Mouse (Mus musculus) stomach, embryonic 15.5 days (tissue): ENCODE measurements around the gene Tmem115. TPM values are rescaled to one million over a fixed set of nuclear protein-coding genes. Genes with fewer than 3 reads are reported as not detected.
"Not testable (repeated sequence)": the region's sequence is repeated elsewhere in the genome, so short reads cannot be mapped to it uniquely, and the experiment has no call there.

Source experiments
- ATAC-seq: fragments of 200-750 bp; cut with Nextera tagmentation; 2 replicates; pipeline ENCODE4 v1.8.0; 2017; ENCODE audit warnings: low read depth, moderate number of reproducible peaks, moderate TSS enrichment; ENCODE audit not compliant: insufficient read depth, low FRiP score
- H3K27ac ChIP-seq: fragments of 300-500 bp; sonication (generic); 2 replicates; pipeline ENCODE4 v1.5.1; 2015; ENCODE audit warnings: mild to moderate bottlenecking, inconsistent platforms
- H3K27me3 ChIP-seq: fragments of 300-500 bp; sonication (generic); replicated peaks from 2 replicates; pipeline ENCODE4 v1.6.1; 2015; ENCODE audit warnings: inconsistent platforms
- H3K36me3 ChIP-seq: fragments of 300-500 bp; sonication (generic); 2 replicates; pipeline ENCODE4 v1.6.1; 2015; ENCODE audit warnings: inconsistent platforms
- H3K4me1 ChIP-seq: fragments of 300-500 bp; sonication (generic); 2 replicates; pipeline ENCODE4 v1.6.1; 2015; ENCODE audit warnings: inconsistent platforms
- H3K4me2 ChIP-seq: fragments of 300-500 bp; sonication (generic); 2 replicates; pipeline ENCODE4 v1.6.1; 2015; ENCODE audit warnings: mild to moderate bottlenecking, inconsistent platforms
- H3K4me3 ChIP-seq: fragments of 300-500 bp; sonication (generic); replicated peaks from 2 replicates; pipeline ENCODE4 v1.5.1; 2015; ENCODE audit warnings: inconsistent platforms
- H3K9ac ChIP-seq: fragments of 300-500 bp; sonication (generic); 2 replicates; pipeline ENCODE4 v1.6.1; 2015; ENCODE audit warnings: inconsistent platforms
- H3K9me3 ChIP-seq: fragments of 300-500 bp; sonication (generic); 2 replicates; pipeline ENCODE4 v1.6.1; 2016; ENCODE audit warnings: inconsistent platforms
- WGBS: fragments of 180-500 bp; shearing (Covaris S2); methylation state at CpG from one replicate; pipeline ENCODE4 v1.1.7; 2015; 5-methylcytosine and 5-hydroxymethylcytosine counted together
- polyA plus RNA-seq: library from polyadenylated mRNA; unstranded; fragments of >200 nt; fragmentation: Nextera tagmentation; extraction: Ambion mirVana; gene quantifications from 2 replicates; pipeline ENCODE4 v1.2.1, GENCODE M21; 2015

Tmem115 gene
- polyA plus RNA-seq, 1 experiment from 2014 or later = 43.2 TPM

DNA sequence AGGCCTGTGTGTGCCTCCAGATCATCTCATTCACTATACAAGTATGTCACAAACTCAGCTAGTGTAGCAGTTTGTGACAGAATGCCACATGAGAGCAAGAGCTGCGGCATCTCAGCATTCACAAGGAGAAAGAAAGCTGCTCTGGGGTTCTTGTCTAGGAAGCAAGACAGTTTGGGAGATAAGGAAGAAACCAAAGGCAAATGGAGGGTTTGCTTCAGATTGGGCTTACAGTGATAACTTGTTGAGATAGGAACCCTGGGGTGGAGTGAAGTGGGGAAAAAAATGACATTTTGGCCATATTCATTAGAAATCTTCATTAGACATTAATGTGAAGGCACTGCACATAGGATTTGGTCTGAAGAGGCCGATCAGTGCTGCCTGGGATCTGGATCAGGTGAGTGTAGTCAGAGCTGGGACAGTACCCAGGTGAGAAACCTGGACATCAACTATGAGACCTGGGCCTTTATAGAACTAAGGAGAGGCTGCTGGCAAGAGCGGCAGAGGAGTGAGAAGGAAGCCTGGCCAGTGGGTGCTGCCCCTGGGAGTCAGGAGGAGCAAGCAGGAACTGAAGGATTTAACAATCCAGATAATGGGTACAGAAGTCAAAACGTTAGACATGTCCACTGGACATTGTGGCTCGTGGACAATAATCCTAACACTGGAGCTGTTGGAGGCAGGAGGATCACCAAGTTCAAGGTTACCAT is 19.1 kb downstream of the Tmem115 start:
- Histone ChIP-seq H3K9ac (no peak overlapping the region), H3K4me1 (peaks cover 57% of the 10 kb centered on the region), H3K4me3 (peak overlapping the region; percentile 55), H3K27me3 (no peaks in the 10 kb centered on the region), H3K36me3 (peaks cover 5% of the 10 kb centered on the region), H3K9me3 (no peaks in the 10 kb centered on the region), H3K4me2 (peak overlapping the region; percentile 95), H3K27ac (peak overlapping the region; percentile 82; the same call in 1 of the 2 replicates)
- ATAC-seq = no peak
- WGBS = 76% methylated on average over 5 of the region's 5 CpGs

DNA sequence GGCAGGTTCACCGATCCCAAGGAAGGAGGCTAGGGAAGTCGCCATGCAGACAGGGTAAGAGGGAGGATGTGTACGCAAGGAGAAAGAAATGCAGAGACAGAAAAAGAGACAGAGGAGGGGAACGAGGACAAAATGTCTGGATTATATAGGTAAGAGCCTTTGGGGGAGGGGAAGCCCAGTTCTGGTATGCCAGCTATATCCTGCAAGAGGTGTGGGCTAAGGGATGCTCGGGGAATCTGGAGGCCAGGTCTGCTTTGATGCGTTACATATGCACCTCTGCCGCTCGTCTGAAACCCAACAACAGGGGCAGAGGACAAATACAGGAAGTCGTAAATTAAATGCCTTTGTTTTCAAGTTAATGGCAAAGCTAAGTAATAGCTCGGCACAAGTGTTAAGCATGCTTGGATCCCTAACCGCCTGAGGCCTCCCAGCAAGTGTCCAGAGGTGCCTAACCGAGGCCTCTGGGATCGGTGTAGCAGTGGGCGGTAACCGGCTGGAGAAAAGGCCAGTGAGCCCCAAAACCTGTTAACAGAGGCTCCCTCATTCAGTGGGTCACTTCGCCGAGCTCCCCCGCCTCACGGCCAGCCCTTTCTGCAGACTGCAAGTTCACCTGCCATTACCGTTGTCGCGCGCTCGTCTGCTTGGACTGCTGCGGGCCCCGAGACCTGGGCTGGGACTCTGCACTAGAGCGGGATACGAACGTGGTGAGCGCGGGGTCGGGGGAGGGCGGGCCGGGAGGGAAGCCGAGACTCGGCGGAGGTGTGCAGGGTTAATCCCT is 20.0 kb downstream of the Tmem115 start:
- Histone ChIP-seq H3K4me2 (peak overlapping the region; percentile 95), H3K4me1 (peaks cover 57% of the 10 kb centered on the region), H3K27ac (peak overlapping the region; percentile 82), H3K9ac (peak overlapping the region; percentile 42; the same call in 1 of the 2 replicates), H3K36me3 (peaks cover 14% of the 10 kb centered on the region), H3K4me3 (peak overlapping the region; percentile 63), H3K9me3 (no peaks in the 10 kb centered on the region), H3K27me3 (no peaks in the 10 kb centered on the region)
- ATAC-seq = peak; percentile 20
- WGBS = 6% methylated on average over 37 of the region's 37 CpGs

DNA sequence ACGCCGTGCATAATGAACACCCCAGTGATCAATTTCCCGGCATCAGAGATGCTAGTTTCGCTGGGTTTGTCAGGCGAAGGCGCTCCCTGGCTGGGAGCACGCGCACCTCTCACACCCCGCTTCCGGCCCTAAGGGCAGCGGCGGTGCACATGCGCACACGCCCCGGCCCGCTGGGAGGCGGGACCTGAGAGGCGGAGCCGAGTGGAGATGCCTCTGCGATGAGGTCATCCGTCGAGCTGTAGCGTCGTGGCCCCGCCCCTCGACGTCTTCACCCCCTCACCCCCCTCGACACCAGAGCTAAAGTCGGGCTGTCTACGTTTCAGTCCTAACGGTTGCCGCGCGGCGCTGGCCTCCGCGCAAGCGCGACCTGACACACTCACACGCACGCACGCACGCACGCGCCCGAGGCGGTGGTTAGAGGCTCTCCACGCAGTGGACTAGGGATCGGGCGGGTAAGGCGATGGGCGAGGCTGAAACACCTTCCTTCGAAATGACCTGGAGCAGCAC is 20.6 kb downstream of the Tmem115 start:
- Histone ChIP-seq H3K9ac (peak overlapping the region; percentile 79), H3K27me3 (no peaks in the 10 kb centered on the region), H3K4me2 (peak overlapping the region; percentile 95), H3K4me1 (peaks cover 57% of the 10 kb centered on the region), H3K27ac (peak overlapping the region; percentile 94), H3K36me3 (peaks cover 20% of the 10 kb centered on the region), H3K4me3 (peak overlapping the region; percentile 63), H3K9me3 (no peaks in the 10 kb centered on the region)
- peak; percentile 88 for ATAC-seq
- under 1% methylated on average over 53 of the region's 53 CpGs for WGBS

DNA sequence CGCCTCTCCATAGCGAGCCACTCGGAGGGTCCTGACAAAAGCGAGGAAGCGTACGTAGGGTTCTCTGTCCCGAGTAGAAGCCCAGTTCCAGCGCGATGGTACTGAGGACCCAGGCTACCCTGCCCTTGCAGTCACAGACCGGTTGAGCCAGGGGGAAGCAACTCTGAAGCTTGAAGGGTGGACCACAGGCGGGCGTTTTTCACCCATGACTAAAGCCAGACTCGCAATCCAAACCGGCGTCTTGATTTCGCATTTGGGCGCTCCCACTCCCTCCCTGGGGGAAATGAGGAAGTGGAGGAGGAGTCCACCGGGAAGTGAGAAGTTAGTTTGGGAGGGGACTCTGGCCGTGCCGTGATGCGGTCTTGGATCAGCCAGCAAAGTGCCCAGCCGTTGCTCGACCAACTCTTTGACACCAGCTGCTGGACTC is 21.3 kb downstream of the Tmem115 start:
- no peaks in the 10 kb centered on the region for H3K27me3 ChIP-seq
- no peaks in the 10 kb centered on the region for H3K9me3 ChIP-seq
- peaks cover 27% of the 10 kb centered on the region for H3K36me3 ChIP-seq
- ATAC-seq = peak; percentile 7
- peaks cover 55% of the 10 kb centered on the region for H3K4me1 ChIP-seq
- peak overlapping the region; percentile 94 for H3K27ac ChIP-seq
- H3K4me3 ChIP-seq = peak overlapping the region; percentile 63
- WGBS = 0% methylated on average over 23 of the region's 23 CpGs
- peak overlapping the region; percentile 79 for H3K9ac ChIP-seq
- peak overlapping the region; percentile 72 for H3K4me2 ChIP-seq

DNA sequence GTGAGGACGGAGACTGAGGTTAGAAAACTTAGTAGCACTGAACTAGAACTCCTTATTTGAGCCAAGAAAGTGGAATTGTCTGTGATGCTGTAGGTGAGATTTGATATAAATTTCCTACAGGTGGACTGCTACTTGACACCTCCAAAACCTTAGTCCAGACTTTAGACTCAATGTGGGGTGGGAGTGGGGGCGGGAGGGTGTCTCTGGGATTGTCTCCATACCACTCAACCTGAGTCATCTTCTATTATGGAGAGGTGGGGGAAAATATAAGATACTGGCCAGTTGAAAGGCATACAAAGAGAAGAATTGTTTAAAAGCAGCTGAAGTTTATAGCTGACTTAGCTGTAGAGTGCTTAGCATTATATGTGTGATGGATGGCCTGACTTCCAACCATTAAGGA is 22.0 kb downstream of the Tmem115 start:
- H3K9me3 ChIP-seq = no peaks in the 10 kb centered on the region
- ATAC-seq = no peak
- H3K36me3 ChIP-seq = peaks cover 33% of the 10 kb centered on the region
- peak overlapping the region; percentile 79 for H3K9ac ChIP-seq
- WGBS = 41% methylated on average over 2 of the region's 2 CpGs
- H3K27ac ChIP-seq = peak overlapping the region; percentile 94
- peak overlapping the region; percentile 63 for H3K4me3 ChIP-seq
- peak overlapping the region; percentile 72 for H3K4me2 ChIP-seq
- H3K4me1 ChIP-seq = peaks cover 48% of the 10 kb centered on the region
- H3K27me3 ChIP-seq = no peaks in the 10 kb centered on the region

DNA sequence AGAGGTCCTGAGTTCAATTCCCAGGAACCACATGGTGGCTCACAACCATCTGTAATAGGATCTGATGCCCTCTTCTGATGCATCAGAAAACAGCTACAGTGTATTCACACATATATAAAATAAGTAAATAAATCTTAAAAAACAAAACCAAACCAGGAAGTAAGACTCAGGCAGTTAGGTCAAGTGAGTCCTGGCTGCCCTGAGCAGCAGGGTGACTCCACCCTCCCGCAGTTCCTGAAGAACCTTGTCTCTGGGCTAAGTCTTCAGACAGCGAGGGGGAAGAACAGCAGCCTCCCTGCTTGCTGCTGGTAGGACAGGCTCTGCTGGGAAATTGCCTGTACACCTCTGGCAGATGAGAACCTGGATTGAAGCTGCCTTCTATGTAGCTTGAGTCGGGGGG is 22.6 kb downstream of the Tmem115 start:
- 66% methylated on average over 3 of the region's 3 CpGs for WGBS
- Histone ChIP-seq H3K9ac (no peak overlapping the region), H3K4me3 (peak overlapping the region; percentile 63), H3K27me3 (no peaks in the 10 kb centered on the region), H3K4me2 (peak overlapping the region; percentile 72), H3K36me3 (peaks cover 40% of the 10 kb centered on the region), H3K9me3 (no peaks in the 10 kb centered on the region), H3K27ac (peak overlapping the region; percentile 41; the same call in 1 of the 2 replicates), H3K4me1 (peaks cover 42% of the 10 kb centered on the region)
- no peak for ATAC-seq

DNA sequence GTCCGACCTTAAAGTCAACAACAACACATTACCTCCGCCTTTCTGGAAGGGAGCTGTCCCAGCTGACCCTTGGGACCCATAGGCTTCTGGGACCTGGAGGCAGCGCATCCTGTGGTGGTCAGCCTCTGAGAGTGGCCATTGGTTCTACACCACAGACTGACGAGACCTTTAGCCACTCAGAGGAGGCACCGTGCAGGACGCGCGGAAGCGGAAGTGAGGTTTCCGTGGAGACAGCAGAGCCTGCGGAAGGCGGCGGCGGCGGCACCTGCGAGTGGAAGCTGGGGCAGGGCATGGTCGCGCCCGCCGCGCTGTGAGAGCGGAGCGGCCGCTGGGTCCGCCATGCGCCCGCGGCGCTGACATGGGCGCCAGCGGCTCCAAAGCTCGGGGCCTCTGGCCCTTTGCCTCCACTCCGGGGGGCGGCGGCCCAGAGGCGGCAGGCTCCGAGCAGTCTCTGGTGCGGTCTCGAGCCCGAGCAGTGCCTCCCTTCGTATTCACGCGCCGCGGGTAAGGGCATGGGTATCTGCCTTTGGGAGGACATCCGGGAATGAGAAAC is 29.4 kb downstream of the Tmem115 start, which contains the start of gene Tusc2:
Gene Tusc2, plus strand, starts transcription at position 227 of the 553 bp plus-strand sequence.
- no peaks in the 10 kb centered on the region for H3K27me3 ChIP-seq
- peak within 1 kb of the TSS; percentile 78 for H3K4me2 ChIP-seq
- no peaks in the 10 kb centered on the region for H3K9me3 ChIP-seq
- peak within 1 kb of the TSS; percentile 58 for H3K9ac ChIP-seq
- peaks cover 34% of the 10 kb centered on the region for H3K4me1 ChIP-seq
- H3K27ac ChIP-seq = peak within 1 kb of the TSS; percentile 46; the same call in 1 of the 2 replicates
- peaks cover 49% of the 10 kb centered on the region for H3K36me3 ChIP-seq
- peak; percentile 94 for ATAC-seq
- H3K4me3 ChIP-seq = peak within 1 kb of the TSS; percentile 73
- 0% methylated on average over 46 of the region's 46 CpGs for WGBS

DNA sequence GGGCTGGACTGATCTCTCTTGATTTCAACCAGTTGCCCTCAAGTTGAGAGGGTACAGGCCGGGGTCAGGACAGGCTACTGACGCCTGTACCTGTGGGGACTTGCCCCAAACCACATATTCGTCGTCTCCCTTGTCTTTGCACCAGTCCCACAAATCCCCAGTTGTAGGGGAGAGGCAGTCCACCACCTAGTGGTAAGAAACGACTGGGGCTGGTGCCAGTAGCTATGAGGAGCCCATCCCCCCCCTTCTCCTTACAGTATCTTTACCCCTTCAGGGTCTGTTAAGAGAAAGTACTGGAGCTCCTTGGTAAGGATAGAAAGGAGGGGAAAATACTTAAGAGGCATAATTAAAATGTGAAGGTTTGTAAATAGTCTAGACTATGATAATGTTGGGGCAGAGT is 31.8 kb downstream of the Tmem115 start:
- not testable (repeated sequence) for H3K27me3 ChIP-seq, H3K4me3 ChIP-seq, H3K9ac ChIP-seq, H3K9me3 ChIP-seq, ATAC-seq
- Histone ChIP-seq H3K4me1 (peaks cover 46% of the 10 kb centered on the region), H3K4me2 (peak overlapping the region; percentile 21), H3K27ac (peak overlapping the region; percentile 91), H3K36me3 (peaks cover 25% of the 10 kb centered on the region)
- WGBS = 51% methylated on average over 5 of the region's 5 CpGs

DNA sequence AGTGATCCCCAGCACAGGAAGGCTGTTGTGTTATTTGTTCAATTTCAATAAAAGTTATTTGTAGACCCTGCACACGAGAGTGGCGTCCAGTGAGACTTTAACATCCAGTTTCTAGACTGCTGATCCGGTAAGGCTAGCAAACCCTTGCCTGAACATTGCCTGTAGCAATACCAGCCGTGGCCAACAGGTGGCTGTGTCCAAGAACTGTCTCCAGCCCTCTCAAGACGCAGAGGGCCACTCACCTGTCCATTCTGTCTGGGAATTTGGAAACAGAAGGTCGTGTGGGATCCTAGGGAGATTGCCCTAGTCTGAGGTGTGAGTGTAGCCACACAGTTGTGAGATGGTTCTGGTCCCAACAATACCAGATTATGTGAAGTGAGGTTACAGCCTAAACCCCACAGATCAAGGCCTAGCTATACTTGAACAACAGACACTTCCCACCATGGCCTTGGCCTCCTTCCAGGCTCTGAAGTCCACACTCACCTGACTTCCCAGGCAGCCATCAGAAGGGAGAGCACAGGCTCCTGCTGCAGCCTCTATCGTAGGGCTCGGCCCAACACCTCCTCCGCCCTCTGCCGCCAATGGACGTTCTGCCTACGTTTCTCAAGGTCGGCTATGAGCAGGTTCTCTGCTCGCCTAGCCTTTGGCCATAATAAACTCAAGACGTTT is 32.4 kb downstream of the Tmem115 start:
- Histone ChIP-seq H3K4me2 (peak overlapping the region; percentile 9; the same call in 1 of the 2 replicates), H3K9ac (no peak overlapping the region), H3K9me3 (no peaks in the 10 kb centered on the region), H3K36me3 (peaks cover 19% of the 10 kb centered on the region), H3K4me3 (no peak overlapping the region), H3K4me1 (peaks cover 52% of the 10 kb centered on the region), H3K27ac (peak overlapping the region; percentile 91), H3K27me3 (no peaks in the 10 kb centered on the region)
- 49% methylated on average over 15 of the region's 15 CpGs for WGBS
- no peak for ATAC-seq

DNA sequence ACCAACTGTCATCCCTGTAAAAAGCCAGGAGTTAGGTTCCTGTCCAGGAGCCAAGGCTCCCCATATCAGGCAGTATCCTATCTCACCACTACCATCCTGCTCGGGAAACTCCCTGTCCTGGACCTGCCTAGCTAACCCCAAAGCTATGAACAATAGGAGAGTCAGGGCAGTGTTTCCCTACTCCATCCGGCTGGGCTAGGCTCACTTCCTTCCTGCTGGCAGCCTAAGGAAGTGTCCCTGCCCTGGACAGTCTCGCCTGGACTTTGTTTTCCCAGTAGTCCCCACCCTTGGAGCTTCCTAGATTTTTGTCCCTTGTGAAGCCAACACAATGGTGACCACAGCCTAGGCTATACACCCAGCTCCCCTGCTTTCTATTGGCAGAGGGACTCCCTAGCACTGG is 33.1 kb downstream of the Tmem115 start:
- peaks cover 57% of the 10 kb centered on the region for H3K4me1 ChIP-seq
- H3K4me3 ChIP-seq = no peak overlapping the region
- H3K9me3 ChIP-seq = no peaks in the 10 kb centered on the region
- no peak overlapping the region for H3K9ac ChIP-seq
- H3K27me3 ChIP-seq = no peaks in the 10 kb centered on the region
- WGBS = 50% methylated on average over 3 of the region's 3 CpGs
- ATAC-seq = no peak
- peak overlapping the region; percentile 74 for H3K4me2 ChIP-seq
- peaks cover 17% of the 10 kb centered on the region for H3K36me3 ChIP-seq
- peak overlapping the region; percentile 91 for H3K27ac ChIP-seq

DNA sequence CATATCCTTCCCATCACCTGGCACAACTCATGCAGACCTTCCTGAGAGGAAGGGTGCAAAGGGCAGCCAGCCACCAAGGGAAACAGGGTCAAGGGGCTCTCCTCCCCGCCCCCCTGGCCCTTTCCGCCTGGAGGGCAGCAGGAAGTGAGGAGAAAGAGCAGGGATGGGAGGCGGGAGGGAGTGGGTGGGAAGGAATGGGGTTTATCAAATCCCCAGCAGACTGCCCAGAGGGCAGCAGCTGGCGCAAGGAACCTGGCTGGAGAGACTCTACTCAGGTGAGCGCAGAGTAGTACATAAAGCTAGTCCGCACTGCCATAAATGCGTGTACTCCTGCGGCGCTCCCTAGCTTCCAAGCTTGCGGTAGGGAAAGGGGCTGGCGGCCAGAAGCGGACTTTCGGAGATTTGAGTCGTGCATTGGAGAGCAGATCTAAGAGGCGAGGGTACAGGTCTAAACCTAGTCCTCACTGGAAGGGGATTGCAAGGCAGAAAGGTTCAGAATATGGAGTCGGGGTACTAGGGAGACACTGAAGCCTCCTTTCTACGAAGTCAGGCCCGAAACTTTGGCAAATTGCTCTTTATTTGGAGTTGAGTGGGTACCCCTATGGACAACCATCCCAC is 34.1 kb downstream of the Tmem115 start, which contains the start of gene Hyal2:
Gene Hyal2, plus strand, starts transcription at position 244 of the 618 bp plus-strand sequence.
- Histone ChIP-seq H3K27ac (peak within 1 kb of the TSS; percentile 91), H3K27me3 (no peaks in the 10 kb centered on the region), H3K36me3 (peaks cover 20% of the 10 kb centered on the region), H3K4me3 (peak within 1 kb of the TSS; percentile 85), H3K9me3 (no peaks in the 10 kb centered on the region), H3K4me2 (peak within 1 kb of the TSS; percentile 74), H3K9ac (peak within 1 kb of the TSS; percentile 78), H3K4me1 (peaks cover 61% of the 10 kb centered on the region)
- 14% methylated on average over 18 of the region's 18 CpGs for WGBS
- ATAC-seq = no peak
